Mouse (Mus musculus): Measurements from ENCODE around the gene Rpl29. TPM values are rescaled to one million over a fixed set of nuclear protein-coding genes. Genes with fewer than 3 reads are reported as not detected.

Gene Rpl29
- polyA plus RNA-seq, 1 experiment: 145 TPM

- TF ChIP-seq CTCF (IDR thresholded peaks at IDR 0.05; ENCODE audit: control insufficient read depth, insufficient read depth, low read length): no peak
- TF ChIP-seq POLR2A (IDR thresholded peaks at IDR 0.05; ENCODE audit: borderline replicate concordance, control insufficient read depth, low read depth, low read length): no peak
These were observed 17.5 kb upstream of the Rpl29 start for GRCm38 (mm10) chr9:106411729-106412128.

DNA sequence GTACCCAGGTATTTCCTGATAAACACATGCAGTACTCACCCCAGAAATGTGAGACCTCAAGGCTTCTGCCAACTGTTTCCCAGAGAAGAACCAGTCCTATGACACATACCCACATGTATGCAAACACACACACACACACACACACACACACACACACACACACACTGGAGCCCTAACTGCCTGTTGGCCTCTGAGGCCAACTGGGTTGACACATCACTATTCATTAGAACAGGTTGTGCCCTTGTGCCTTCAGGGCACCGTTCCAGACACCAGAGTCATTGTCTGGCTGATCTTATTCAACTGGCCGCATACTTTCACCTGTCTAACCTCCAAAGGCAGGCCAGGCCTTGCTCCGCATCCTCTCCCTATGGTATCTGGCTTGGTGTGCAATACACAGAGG lies 17.0 kb upstream of the Rpl29 start:
- no peak overlapping the region for H3K27ac ChIP-seq (ENCODE audit: control insufficient read depth, insufficient read depth, low read depth, low read length, poor library complexity)
- 81% methylated on average over 3 of the region's 3 CpGs for WGBS
- TF ChIP-seq POLR2A (IDR thresholded peaks at IDR 0.05; ENCODE audit: borderline replicate concordance, control insufficient read depth, low read depth, low read length) (no peak), CTCF (IDR thresholded peaks at IDR 0.05; ENCODE audit: control insufficient read depth, insufficient read depth, low read length) (no peak)
- no peak overlapping the region for H3K4me3 ChIP-seq (replicated peaks; ENCODE audit: control insufficient read depth, low read depth, low read length)
- H3K4me1 ChIP-seq (ENCODE audit: control insufficient read depth, insufficient read depth, low read length): peaks cover 6% of the 10 kb centered on the region

More at GRCm38 (mm10) chr9:106411729-106412128, 17.5 kb upstream of the Rpl29 start:
- WGBS: 37% methylated on average over 6 of the region's 6 CpGs
- H3K4me3 ChIP-seq (replicated peaks; ENCODE audit: control insufficient read depth, low read depth, low read length): no peak overlapping the region
- peaks cover 7% of the 10 kb centered on the region for H3K4me1 ChIP-seq (ENCODE audit: control insufficient read depth, insufficient read depth, low read length)
- no peak overlapping the region for H3K27ac ChIP-seq (ENCODE audit: control insufficient read depth, insufficient read depth, low read depth, low read length, poor library complexity)

- TF ChIP-seq CTCF (IDR thresholded peaks at IDR 0.05; ENCODE audit: control insufficient read depth, insufficient read depth, low read length) (no peak), POLR2A (IDR thresholded peaks at IDR 0.05; ENCODE audit: borderline replicate concordance, control insufficient read depth, low read depth, low read length) (no peak)
These were observed 15.6 kb upstream of the Rpl29 start for GRCm38 (mm10) chr9:106413606-106414005.

DNA sequence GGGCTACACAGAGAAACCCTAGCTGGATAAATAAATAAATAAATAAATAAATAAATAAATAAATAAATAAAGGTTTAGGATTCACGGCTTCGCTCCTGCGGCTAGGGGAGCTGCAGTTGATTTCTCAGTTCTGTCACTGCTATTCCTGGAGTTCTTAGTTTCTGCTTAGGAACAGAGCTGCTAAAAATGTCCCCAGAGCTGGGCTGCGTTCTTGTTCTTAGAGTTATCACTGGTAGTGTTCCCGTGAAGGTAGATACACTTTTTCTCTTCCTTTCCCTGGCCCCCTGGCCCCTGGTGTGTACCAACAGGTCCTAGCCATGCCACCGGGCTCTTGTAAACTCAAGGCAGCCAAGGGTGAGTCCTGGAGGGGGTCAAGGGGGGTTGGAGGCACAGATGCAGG lies 12.4 kb upstream of the Rpl29 start:
- H3K27ac ChIP-seq (ENCODE audit: control insufficient read depth, insufficient read depth, low read depth, low read length, poor library complexity): no peak overlapping the region
- peaks cover 1% of the 10 kb centered on the region; the same call in 1 of the 2 replicates for H3K4me1 ChIP-seq (ENCODE audit: control insufficient read depth, insufficient read depth, low read length)
- no peak for TF ChIP-seq POLR2A (IDR thresholded peaks at IDR 0.05; ENCODE audit: borderline replicate concordance, control insufficient read depth, low read depth, low read length)
- TF ChIP-seq CTCF (IDR thresholded peaks at IDR 0.05; ENCODE audit: control insufficient read depth, insufficient read depth, low read length): no peak
- 82% methylated on average over 6 of the region's 6 CpGs for WGBS
- no peak overlapping the region for H3K4me3 ChIP-seq (replicated peaks; ENCODE audit: control insufficient read depth, low read depth, low read length)

More at GRCm38 (mm10) chr9:106413606-106414005, 15.6 kb upstream of the Rpl29 start:
- Histone ChIP-seq H3K4me1 (ENCODE audit: control insufficient read depth, insufficient read depth, low read length) (peaks cover 6% of the 10 kb centered on the region), H3K4me3 (replicated peaks; ENCODE audit: control insufficient read depth, low read depth, low read length) (no peak overlapping the region), H3K27ac (ENCODE audit: control insufficient read depth, insufficient read depth, low read depth, low read length, poor library complexity) (no peak overlapping the region)
- WGBS: 85% methylated on average over 5 of the region's 5 CpGs

DNA sequence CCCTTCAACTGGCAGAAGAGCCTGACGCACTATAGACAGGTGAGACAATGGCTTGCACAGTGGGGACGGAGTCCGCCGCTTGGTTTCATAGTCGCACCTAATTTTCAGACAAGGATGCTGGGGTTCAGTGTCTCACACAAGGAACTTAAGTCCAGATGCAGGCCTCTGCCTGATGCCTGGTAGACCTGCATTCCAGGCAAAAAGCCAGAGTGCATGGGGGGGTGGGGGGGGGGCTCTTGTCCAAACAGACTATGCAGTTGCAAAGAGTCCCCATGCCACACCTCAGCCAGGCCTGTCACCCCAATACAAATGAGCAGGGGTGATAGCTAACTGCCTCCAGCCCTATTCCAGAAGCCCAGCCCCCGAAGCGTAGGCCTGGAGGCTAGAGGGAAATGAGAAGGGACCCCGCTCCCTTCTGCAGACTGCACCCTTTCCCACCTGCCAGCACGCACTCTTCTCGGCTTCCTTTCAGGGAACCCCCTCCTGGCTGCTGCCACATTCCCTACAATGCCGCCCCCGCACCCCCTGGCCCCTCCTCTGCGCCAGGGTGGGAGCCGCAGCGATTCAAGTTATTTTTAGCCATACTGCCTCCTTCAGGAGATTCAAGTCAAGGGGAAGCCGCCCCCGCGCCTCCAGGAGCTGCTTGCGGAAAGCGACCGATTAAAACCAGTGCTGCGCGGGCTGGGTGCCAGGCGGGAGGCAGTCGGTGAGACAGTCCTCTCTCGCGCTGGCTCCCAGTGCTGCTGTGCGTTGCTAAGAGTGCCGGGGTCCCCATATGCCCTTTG lies 11.2 kb upstream of the Rpl29 start:
- 17% methylated on average over 29 of the region's 29 CpGs for WGBS
- no peak overlapping the region for H3K27ac ChIP-seq (ENCODE audit: control insufficient read depth, insufficient read depth, low read depth, low read length, poor library complexity)
- no peak overlapping the region for H3K4me3 ChIP-seq (replicated peaks; ENCODE audit: control insufficient read depth, low read depth, low read length)
- TF ChIP-seq POLR2A (IDR thresholded peaks at IDR 0.05; ENCODE audit: borderline replicate concordance, control insufficient read depth, low read depth, low read length): no peak
- no peak for TF ChIP-seq CTCF (IDR thresholded peaks at IDR 0.05; ENCODE audit: control insufficient read depth, insufficient read depth, low read length)
- H3K4me1 ChIP-seq (ENCODE audit: control insufficient read depth, insufficient read depth, low read length): no peaks in the 10 kb centered on the region

DNA sequence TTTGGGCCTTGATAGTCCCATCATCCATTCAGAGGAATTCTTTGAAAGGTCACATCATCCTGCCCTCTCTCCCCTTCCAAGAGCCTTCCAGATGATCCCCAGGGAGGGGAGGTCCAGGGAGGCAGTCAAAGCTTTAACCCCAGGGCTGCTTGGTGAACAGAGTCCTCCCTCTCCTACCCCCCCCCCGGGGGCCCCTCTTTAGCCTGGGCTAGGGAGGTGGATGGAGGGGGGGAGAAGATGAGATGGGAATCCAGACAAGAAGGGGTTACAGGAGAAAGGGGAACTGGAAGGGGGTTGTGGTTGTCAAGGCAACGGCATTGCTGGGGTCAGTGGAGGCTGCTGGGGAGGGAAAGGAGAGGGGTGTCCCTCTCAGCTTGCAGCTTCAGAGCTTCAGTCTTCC lies 8.6 kb upstream of the Rpl29 start:
- H3K4me3 ChIP-seq (replicated peaks; ENCODE audit: control insufficient read depth, low read depth, low read length): no peak overlapping the region
- no peak for TF ChIP-seq CTCF (IDR thresholded peaks at IDR 0.05; ENCODE audit: control insufficient read depth, insufficient read depth, low read length)
- no peak for TF ChIP-seq POLR2A (IDR thresholded peaks at IDR 0.05; ENCODE audit: borderline replicate concordance, control insufficient read depth, low read depth, low read length)
- WGBS: 2% methylated on average over 2 of the region's 2 CpGs
- H3K4me1 ChIP-seq (ENCODE audit: control insufficient read depth, insufficient read depth, low read length): no peaks in the 10 kb centered on the region
- no peak overlapping the region for H3K27ac ChIP-seq (ENCODE audit: control insufficient read depth, insufficient read depth, low read depth, low read length, poor library complexity)

GRCm38 (mm10) chr9:106421033-106421864 lies 8.0 kb upstream of the Rpl29 start:
- no peak overlapping the region for H3K27ac ChIP-seq (ENCODE audit: control insufficient read depth, insufficient read depth, low read depth, low read length, poor library complexity)
- H3K4me3 ChIP-seq (replicated peaks; ENCODE audit: control insufficient read depth, low read depth, low read length): no peak overlapping the region
- TF ChIP-seq CTCF (IDR thresholded peaks at IDR 0.05; ENCODE audit: control insufficient read depth, insufficient read depth, low read length): no peak
- TF ChIP-seq POLR2A (IDR thresholded peaks at IDR 0.05; ENCODE audit: borderline replicate concordance, control insufficient read depth, low read depth, low read length): no peak
- 13% methylated on average over 18 of the region's 18 CpGs for WGBS
- no peaks in the 10 kb centered on the region for H3K4me1 ChIP-seq (ENCODE audit: control insufficient read depth, insufficient read depth, low read length)

DNA sequence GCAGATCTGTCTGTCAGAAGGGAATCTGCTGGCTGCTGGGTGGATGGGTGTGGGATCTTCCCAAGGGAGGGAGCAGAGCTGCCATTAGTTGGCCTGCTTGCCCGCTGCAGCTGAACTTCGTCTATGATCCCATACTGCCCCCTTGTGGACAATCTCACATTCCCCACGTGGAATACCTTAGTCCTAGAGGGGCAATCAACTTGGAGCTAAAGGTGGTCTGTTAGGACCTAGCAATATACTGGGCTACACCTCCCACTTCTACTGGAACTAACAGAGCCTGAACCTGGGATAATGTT lies 7.4 kb upstream of the Rpl29 start:
- Histone ChIP-seq H3K4me1 (ENCODE audit: control insufficient read depth, insufficient read depth, low read length) (no peaks in the 10 kb centered on the region), H3K27ac (ENCODE audit: control insufficient read depth, insufficient read depth, low read depth, low read length, poor library complexity) (no peak overlapping the region), H3K4me3 (replicated peaks; ENCODE audit: control insufficient read depth, low read depth, low read length) (no peak overlapping the region)
- TF ChIP-seq CTCF (IDR thresholded peaks at IDR 0.05; ENCODE audit: control insufficient read depth, insufficient read depth, low read length): peak; percentile 94
- no peak for TF ChIP-seq POLR2A (IDR thresholded peaks at IDR 0.05; ENCODE audit: borderline replicate concordance, control insufficient read depth, low read depth, low read length)
- 0% methylated on average over 3 of the region's 3 CpGs for WGBS
